Mouse (Mus musculus): ENCODE measurements around the gene Eri3.

Eri3 gene

DNA sequence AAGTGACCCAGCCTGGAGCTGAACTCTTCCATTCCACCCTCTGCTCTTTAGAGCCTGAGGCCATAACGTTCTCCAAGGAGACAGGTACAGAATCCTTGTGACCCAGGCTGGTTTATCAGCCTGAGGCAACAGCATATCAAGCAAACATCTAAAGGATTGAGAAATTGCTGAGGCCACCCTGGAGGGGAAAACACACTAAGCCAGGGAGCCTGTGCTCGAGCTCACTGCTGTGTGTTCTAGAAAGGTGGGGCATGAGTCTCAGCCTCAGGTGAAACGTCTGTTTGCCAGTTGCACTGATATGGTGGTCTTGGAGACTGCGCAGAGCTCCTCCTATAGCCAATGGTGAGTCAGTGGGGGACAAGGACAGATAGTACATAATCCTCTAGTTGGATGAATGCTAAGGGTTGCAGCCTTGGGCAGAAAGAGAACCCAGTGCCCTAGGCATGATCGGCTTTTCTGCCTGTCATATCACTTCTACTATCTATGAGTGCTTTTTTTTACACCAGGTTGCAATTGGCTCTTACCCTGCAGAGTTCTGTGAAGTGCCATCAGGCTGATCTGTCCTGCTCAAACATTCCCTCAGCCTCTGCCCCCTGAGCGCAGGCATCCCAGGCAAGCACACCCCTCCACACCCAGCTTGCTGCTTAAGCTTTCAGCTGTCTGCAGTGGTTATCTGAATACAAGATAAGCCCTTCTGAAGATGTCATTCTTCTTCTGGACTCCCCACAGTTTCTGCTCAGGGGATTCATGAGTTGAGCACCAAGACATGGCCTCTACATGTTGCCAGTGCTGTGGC, 163.3 kb downstream of the Eri3 start:
- no peak for DNase-seq (ENCODE audit: extremely low spot score, low read depth, low spot score)
